Mouse (Mus musculus): ENCODE measurements around the gene Bpifa6. TPM values are rescaled to one million over a fixed set of nuclear protein-coding genes. Genes with fewer than 3 reads are reported as not detected.
"Not testable (repeated sequence)": the region's sequence is repeated elsewhere in the genome, so short reads cannot be mapped to it uniquely, and the experiment has no call there.

Bpifa6 gene
- total RNA-seq (2022), result not detected

- no peak for DNase-seq (ENCODE audit: low spot score)
These were observed at the start of gene Bpifa6 for GRCm38 (mm10) chr2:153974582-153974981. Bpifa6 (plus strand) TSS chr2:153974945.

- DNase-seq (ENCODE audit: low spot score), result peak; percentile 10
These were observed 44.8 kb upstream of the Bpifa6 start for GRCm38 (mm10) chr2:153929871-153930413.

DNA sequence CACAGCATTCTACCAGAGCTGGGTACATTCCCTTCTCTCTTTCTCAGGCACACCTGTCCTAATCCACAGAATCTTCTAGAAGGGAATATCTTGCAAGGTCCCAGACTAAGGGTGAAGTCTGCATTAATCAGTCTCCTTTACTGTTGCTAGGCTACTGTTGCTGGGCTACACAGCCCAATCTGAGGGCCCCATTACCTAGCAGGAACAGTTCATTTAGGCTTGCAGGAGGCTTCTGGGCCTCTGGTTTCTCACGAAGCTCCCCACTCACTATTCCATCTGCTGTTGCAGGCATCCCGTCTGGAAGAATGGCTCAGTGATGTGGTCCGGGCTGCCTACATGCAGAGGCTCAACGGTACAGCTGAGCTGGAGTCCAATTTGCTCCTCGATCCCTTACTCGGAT, 43.6 kb upstream of the Bpifa6 start:
- no peak for DNase-seq (ENCODE audit: low spot score)

DNA sequence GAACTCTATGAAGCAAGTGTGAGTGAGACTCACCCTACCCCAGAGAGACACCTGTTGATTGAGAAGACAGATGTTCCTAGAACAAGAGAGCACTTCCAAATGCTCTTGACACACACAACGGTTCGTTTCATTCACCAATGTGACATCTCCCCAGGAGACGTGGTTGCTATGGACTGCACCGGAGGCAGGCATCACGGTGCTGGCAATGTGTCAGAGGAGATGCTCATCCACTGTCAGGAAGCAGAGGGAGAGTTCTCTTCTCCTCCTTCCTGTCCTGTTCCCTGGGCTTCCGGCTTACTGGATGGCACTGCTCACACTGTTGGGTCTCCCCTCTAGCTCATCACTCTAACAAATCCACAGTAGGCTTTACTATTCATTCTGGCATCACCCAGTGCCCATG, 41.4 kb upstream of the Bpifa6 start:
- no peak for DNase-seq (ENCODE audit: low spot score)

- DNase-seq (ENCODE audit: low spot score), result no peak
These were observed 39.4 kb upstream of the Bpifa6 start for GRCm38 (mm10) chr2:153935348-153935747.

DNA sequence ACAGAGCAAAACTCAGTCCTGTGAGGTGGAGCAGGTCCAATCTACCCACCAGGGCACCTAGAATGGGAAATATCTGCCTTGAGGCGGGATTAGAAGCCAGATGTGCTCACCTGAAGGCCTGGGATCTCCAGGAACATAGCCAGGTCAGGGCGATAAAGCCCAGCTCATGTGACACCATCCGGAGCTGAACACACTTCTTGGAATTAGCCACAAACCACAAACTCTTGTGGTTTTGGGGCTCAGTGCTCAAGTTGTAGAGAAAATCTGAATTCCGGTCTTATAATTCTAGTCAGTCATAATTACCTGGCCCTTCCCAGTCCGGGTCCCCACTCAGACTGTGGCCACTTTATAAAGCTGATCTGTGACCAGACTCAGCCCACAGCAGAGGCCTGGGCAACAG, 36.9 kb upstream of the Bpifa6 start, which contains the start of gene Bpifb4:
Bpifb4 (plus strand) TSS at position 370 of the 400 bp plus-strand sequence.
- no peak for DNase-seq (ENCODE audit: low spot score)

DNA sequence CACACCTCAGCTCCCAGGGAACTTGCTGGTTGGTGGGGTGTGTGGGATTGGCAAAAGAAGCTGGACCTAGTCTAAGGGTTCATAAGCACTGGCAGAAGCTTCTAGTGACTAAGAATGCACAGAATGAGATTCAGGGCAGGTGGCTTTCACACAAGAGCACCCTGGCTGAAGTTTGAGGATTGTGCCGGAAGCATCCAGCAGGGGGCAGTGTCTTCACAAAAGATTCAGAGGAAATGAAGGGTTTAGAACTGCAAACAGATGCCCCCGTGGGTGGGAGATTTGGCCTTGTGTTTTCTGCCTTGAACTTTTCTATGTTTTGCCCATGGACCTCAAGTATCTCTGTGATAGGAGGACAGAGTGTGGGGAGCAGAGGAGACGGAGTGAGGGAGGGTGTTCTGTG, 31.2 kb upstream of the Bpifa6 start:
- peak; percentile 17 for DNase-seq (ENCODE audit: low spot score)

DNA sequence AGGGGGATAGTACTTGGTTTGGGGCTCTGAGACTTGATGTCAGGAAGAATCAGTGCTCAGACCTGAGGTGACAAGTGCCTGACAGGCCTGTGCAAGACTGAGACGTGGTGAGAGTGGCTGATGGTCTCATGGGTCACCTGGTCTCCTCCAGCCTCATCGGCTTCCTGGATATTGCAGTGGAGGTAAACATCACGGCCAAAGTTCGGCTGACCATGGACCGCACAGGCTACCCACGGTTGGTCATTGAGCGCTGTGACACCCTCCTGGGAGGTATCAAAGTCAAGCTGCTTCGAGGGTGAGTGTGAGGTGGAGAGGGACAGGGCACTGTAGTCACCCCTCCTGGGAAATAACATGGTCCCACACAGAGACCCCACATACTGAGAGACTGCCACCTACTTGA, 30.2 kb upstream of the Bpifa6 start:
- no peak for DNase-seq (ENCODE audit: low spot score)

- peak; percentile 17 for DNase-seq (ENCODE audit: low spot score)
These were observed 21.8 kb upstream of the Bpifa6 start for GRCm38 (mm10) chr2:153952897-153953296.

DNA sequence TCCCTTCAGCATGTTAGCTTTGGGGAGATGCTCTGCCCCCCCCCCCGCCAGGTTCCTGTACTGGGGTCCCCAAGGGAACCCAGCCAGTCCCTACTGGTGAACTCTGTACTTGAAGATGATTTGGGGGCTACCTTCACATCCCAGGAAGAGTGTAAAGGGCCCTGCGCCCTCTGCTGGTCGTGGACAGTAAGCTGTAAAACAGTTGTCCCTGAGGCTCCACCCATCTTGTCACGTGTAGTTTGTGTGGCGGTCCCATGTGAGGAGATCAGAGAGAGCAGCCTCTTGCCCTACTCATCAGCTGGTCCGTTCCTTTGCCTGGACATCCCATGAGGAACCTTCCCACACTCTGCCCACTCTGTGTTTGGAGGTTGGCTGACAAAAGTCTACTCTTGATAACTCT, 20.9 kb upstream of the Bpifa6 start:
- DNase-seq (ENCODE audit: low spot score), result no peak

- no peak for DNase-seq (ENCODE audit: low spot score)
These were observed 11.9 kb upstream of the Bpifa6 start for GRCm38 (mm10) chr2:153962821-153963331.

GRCm38 (mm10) chr2:153963334-153963733, 11.4 kb upstream of the Bpifa6 start:
- DNase-seq (ENCODE audit: low spot score), result no peak

DNA sequence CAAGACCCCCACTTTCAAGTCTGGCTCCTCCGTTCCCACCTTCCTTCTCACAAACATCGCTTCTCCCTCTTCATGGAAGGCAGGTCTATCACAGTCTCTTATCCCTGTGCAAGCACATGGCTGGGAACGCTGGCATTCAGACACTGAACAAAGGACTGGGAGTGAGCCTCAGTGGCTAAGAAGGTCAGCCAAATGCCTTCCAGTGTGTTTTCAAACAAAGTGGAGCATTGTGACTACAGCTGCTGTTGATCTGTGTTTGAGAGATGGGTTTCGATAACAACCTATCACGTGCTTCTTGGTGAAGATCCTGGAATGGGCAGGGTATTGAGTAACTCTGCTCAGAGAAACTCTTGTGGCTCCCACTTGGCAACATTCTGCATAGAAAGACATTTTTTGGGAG, 4.5 kb upstream of the Bpifa6 start:
- no peak for DNase-seq (ENCODE audit: low spot score)

DNA sequence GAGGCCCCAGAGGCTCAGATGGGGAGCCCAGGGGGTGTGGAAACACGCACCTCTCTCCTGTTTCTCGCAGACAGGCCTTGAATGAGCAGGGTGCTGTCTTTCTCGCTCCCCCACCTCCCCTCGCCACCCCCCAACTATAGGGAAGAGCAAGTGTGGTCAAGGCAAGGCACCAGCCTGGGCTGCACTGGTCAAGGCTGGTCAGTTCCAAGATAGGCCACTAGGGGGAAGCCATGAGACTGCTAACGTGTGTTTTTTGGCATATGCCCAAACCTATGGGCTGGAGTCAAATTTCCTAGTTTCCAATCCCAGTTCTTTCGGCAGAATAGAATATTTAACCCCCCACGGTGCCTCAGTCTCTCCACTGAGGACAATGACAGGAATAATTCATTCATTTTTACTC, 21.0 kb downstream of the Bpifa6 start:
- peak; percentile 76 for DNase-seq (ENCODE audit: low spot score)

- DNase-seq (ENCODE audit: low spot score), result no peak
These were observed 25.8 kb downstream of the Bpifa6 start for GRCm38 (mm10) chr2:154000501-154000900.

DNA sequence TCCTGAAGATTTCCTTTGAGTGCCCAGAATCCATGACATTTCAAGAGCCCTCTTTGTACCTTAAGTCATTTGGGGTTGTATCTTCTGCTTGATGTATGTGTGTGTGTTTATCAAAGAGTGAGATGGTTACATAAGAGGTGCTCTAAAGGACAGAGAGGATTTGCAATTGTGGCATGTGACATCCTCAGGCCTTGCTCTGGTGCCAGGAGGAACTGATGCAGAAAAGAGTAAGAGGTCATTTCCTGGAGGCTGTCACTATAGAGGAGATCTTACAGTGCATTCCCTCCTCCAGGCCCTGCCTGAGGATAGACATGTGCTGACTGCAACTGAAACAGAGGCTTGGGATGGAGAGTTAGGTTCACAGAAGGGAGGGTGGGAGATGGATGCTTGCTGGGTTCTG, 26.3 kb downstream of the Bpifa6 start:
- DNase-seq (ENCODE audit: low spot score), result no peak

GRCm38 (mm10) chr2:154004456-154004855, 29.7 kb downstream of the Bpifa6 start:
- DNase-seq (ENCODE audit: low spot score), result no peak

DNA sequence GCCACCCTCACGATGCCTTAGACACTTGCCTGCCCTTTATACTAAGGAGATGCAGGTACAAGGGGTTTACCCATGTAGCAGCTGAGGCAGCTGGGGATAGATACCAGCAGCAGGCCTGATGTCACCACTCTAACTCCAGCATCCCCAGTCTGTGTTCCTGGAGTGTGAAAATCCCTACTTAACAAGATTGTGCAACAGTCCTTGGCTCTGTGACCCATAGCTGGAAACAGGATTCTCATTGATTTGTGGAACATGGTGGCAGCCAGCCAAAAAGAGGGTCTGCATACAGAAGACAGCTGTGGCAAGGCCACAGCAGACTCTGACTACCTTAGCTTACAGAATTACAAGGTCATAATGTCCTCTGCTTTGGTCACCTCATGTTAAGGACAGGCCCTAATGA, 30.3 kb downstream of the Bpifa6 start:
- DNase-seq (ENCODE audit: low spot score), result no peak

DNA sequence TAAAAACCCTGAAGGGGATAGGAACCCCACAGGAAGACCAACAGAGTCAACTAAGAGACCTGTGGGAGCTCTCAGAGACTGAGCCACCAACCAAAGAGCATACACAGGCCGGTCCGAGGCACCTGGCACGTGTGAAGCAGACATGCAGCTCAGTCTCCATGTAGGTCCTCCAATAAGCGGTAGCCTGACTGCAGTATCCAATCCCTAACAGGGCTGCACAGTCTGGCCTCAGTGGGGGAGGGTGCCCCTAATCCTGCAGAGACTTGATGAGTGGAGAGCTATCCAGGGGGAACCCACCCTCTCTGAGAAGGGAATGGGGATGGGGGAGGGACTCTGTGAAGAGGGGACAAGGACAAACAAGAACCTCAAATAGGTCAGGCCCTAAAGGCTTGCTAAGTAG, 31.0 kb downstream of the Bpifa6 start:
- no peak for DNase-seq (ENCODE audit: low spot score)

DNA sequence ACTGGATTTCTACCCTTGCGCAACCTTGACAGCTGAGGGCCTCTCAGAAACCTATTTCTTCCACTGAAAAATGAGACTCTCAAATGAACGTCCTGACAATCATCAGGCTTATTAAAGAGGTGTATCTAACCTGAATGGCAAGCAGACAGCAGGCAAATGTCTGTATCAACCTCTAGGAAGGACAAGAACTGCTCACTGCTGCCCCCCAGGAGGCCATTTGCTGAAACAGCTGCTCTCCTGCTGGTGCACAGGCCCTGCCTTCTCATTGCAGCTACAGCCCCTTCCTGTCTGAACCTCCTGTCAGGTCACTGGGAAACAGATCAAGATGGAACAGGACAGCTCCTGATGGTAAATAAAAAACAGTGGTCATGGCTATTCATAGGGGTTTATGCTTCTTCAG, 31.6 kb downstream of the Bpifa6 start:
- DNase-seq (ENCODE audit: low spot score), result no peak

- DNase-seq (ENCODE audit: low spot score), result no peak
These were observed 32.6 kb downstream of the Bpifa6 start for GRCm38 (mm10) chr2:154007381-154007780.

DNA sequence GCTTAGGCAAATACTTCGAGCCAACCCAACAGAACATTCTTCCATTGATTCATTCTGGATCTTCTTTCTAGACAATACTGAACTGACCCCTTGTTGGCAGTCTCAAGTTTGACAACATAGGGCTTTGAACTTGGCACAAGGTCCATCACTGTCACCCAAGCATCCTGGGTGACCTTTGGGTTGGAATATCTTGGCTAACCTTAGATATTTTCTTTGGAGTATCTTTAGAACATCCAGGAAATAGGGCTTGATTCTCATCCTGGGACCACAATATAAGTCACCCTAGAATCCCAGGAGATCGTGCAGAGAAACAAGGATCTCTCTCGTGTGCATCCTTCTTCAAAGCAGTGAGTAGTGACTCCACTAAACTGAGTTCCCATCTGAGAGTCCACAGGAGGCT, 33.2 kb downstream of the Bpifa6 start, which contains the start of gene Bpifa2:
Bpifa2 (plus strand) TSS at position 301 of the 400 bp plus-strand sequence.
- DNase-seq (ENCODE audit: low spot score), result no peak

DNA sequence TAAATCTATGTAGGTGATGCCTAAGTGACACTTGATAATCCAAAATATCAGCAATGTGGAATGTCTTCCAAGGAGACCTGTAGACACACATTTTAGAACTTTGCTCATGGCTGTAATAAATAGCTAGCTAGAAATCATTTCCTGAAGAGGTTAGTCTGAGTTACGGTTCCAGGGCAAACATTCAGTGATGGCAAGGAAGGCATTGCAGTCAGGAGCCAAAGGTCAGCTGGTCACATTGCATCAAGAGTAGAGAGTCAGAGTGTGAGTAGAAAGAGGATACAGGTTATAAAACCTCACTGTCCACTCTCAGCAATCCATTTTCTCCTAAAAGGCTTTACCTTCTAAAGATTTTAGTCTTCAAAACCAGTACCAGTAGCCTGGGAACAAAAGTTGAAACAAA, 43.2 kb downstream of the Bpifa6 start:
- DNase-seq (ENCODE audit: low spot score), result no peak

- not testable (repeated sequence) for DNase-seq (ENCODE audit: low spot score)
These were observed 49.9 kb downstream of the Bpifa6 start for GRCm38 (mm10) chr2:154024676-154025075.
